Mouse (Mus musculus) forebrain, embryonic 14.5 days (tissue): ENCODE data around the gene Slc1a3. TPM values are rescaled to one million over a fixed set of nuclear protein-coding genes. Genes with fewer than 3 reads are reported as not detected.

Experiments
- ATAC-seq: fragments of 200-750 bp; cut with Nextera tagmentation; 2 replicates; pipeline ENCODE4 v1.8.0; 2017; ENCODE audit warnings: mild to moderate bottlenecking, moderate library complexity
- DNase-seq: peaks from one replicate; pipeline ENCODE4 v3.0.0-alpha.2; 2015; ENCODE audit warnings: low spot score
- H3K27ac ChIP-seq: fragments of 300-500 bp; sonication (generic); 2 replicates; pipeline ENCODE4 v1.5.1; 2014; ENCODE audit warnings: low read depth, mild to moderate bottlenecking, control low read depth, low read length, moderate library complexity
- H3K27me3 ChIP-seq: fragments of 300-500 bp; sonication (generic); replicated peaks from 2 replicates; pipeline ENCODE4 v1.6.1; 2014; ENCODE audit warnings: low read length, control low read depth, mixed read lengths; ENCODE audit not compliant: control insufficient read depth, insufficient read depth
- H3K36me3 ChIP-seq: fragments of 300-500 bp; sonication (generic); 2 replicates; pipeline ENCODE4 v1.6.1; 2014; ENCODE audit warnings: low read length, control low read depth; ENCODE audit not compliant: control insufficient read depth, insufficient read depth
- H3K4me1 ChIP-seq: fragments of 300-500 bp; sonication (generic); 2 replicates; pipeline ENCODE4 v1.6.1; 2014; ENCODE audit warnings: antibody characterized with exemption, low read length, control low read depth; ENCODE audit not compliant: control insufficient read depth, insufficient read depth
- H3K4me2 ChIP-seq: fragments of 300-500 bp; sonication (generic); 2 replicates; pipeline ENCODE4 v1.6.1; 2014; ENCODE audit warnings: mild to moderate bottlenecking, control low read depth, low read length
- H3K4me3 ChIP-seq: fragments of 300-500 bp; sonication (generic); 2 replicates; pipeline ENCODE4 v1.5.1; 2014; ENCODE audit warnings: low read depth, low read length, control low read depth
- H3K9ac ChIP-seq: fragments of 300-500 bp; sonication (generic); 2 replicates; pipeline ENCODE4 v1.6.1; 2014; ENCODE audit warnings: mild to moderate bottlenecking, low read length, control low read depth, moderate library complexity
- H3K9me3 ChIP-seq: fragments of 300-500 bp; sonication (generic); replicated peaks from 2 replicates; pipeline ENCODE4 v1.6.1; 2016; ENCODE audit warnings: low read length, control low read depth, mixed read lengths; ENCODE audit not compliant: control insufficient read depth
- WGBS: fragments of 180-500 bp; shearing (Covaris S2); extraction: QIAGEN DNeasy Blood & Tissue Kit; methylation state at CpG from one replicate; pipeline ENCODE4 v1.1.7; 2014; 5-methylcytosine and 5-hydroxymethylcytosine counted together
- polyA plus RNA-seq: library from polyadenylated mRNA; unstranded; fragments of >200 nt; fragmentation: Nextera tagmentation; extraction: Ambion mirVana; gene quantifications from 2 replicates; pipeline ENCODE4 v1.2.1, GENCODE M21; 2014

Slc1a3 gene
- polyA plus RNA-seq, 1 experiment from 2014 or later: 102 TPM

DNA sequence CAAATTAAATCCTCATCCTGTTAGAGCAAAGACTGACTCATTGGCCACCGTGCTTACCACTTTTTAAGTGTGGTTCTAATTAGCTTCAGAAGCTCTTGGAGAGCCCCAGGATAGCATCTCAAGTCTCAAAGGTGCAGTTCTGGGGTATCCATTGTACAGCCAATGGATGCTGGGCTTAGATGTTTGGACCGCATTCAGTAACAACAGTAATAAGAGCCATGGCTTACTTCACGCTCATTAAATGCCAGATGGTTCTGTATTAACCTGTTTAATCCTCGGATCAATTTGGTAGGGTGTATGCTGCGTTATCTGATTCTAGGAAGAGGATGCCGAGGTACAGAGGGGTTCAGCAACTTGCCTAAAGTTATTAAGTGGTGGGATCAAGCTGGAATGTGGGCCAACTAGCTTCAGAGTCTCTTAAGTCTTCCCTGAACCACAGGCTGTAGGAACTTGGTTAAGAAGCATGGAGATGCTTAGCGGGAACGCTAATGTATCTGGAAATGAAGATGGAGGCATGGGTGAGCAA lies 114.1 kb downstream of the Slc1a3 start:
- Histone ChIP-seq H3K4me2 (no peak overlapping the region), H3K9ac (no peak overlapping the region), H3K4me1 (no peaks in the 10 kb centered on the region), H3K4me3 (no peak overlapping the region), H3K27me3 (no peaks in the 10 kb centered on the region), H3K36me3 (no peaks in the 10 kb centered on the region), H3K27ac (no peak overlapping the region), H3K9me3 (no peaks in the 10 kb centered on the region)
- no peak for ATAC-seq
- DNase-seq: no peak
- 80% methylated on average over 8 of the region's 8 CpGs for WGBS

DNA sequence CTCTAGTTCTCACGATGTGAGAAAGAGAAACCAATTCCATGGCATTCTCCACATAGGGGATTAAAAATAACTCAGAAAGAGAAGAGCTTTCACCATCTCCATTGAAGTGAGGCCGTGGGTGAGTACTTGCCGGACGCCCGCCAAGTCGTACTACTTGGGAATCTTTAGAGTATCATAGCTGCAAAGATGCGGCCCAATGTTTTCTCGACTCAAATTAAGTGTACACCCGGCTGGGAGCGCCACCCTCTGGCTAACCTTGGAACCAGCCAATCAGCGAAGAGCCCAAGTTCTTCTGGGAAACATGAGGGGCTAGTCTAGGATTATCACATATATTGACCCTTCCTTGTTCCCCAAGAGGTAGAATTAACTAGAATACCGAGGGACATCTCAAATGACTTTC lies 115.3 kb downstream of the Slc1a3 start:
- Histone ChIP-seq H3K4me2 (no peak overlapping the region), H3K9me3 (no peaks in the 10 kb centered on the region), H3K4me3 (no peak overlapping the region), H3K36me3 (no peaks in the 10 kb centered on the region), H3K27ac (no peak overlapping the region), H3K4me1 (no peaks in the 10 kb centered on the region), H3K9ac (no peak overlapping the region), H3K27me3 (no peaks in the 10 kb centered on the region)
- DNase-seq (no peak), ATAC-seq (no peak)
- 87% methylated on average over 12 of the region's 12 CpGs for WGBS

DNA sequence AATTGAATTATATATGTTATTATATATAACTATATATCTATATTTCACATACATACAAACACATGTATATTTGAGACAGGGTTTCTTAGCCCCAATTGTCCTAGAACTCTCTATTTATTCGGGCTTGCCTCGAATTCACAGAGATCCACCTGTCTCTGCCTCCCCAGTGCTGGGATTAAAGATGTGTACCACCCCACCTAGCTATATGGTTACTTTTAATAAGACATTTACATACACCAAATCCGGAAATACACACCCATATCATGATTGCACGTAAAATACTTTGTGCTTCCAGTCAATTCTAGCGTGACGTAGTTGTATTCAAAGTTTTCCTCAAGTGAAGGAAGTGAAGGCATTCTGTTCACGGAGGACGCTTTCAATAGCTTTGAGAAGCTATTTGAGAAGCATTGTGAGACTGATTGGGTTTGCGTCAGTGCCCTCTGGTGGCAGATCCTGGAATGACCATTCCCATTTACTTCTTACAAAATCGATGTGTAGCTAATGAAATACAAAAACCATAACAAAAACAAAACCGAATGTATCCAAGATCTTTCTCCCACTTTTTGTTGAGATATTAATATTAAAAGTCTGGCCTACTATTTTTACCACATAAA lies 121.0 kb downstream of the Slc1a3 start:
- Histone ChIP-seq H3K36me3 (no peaks in the 10 kb centered on the region), H3K27me3 (no peaks in the 10 kb centered on the region), H3K4me2 (no peak overlapping the region), H3K4me3 (no peak overlapping the region), H3K9me3 (no peaks in the 10 kb centered on the region), H3K4me1 (no peaks in the 10 kb centered on the region), H3K27ac (no peak overlapping the region), H3K9ac (no peak overlapping the region)
- DNase-seq (peak; percentile 89), ATAC-seq (peak; percentile 72)
- WGBS: 21% methylated on average over 11 of the region's 11 CpGs

- ATAC-seq (no peak), DNase-seq (no peak)
- H3K4me1 ChIP-seq: no peaks in the 10 kb centered on the region
- H3K27me3 ChIP-seq: no peaks in the 10 kb centered on the region
- H3K36me3 ChIP-seq: no peaks in the 10 kb centered on the region
- no peak overlapping the region for H3K4me3 ChIP-seq
- H3K27ac ChIP-seq: no peak overlapping the region
- no peaks in the 10 kb centered on the region for H3K9me3 ChIP-seq
- no peak overlapping the region for H3K9ac ChIP-seq
- H3K4me2 ChIP-seq: no peak overlapping the region
- 92% methylated on average over 5 of the region's 5 CpGs for WGBS
Measured at GRCm38 (mm10) chr15:8588065-8588464, 122.5 kb downstream of the Slc1a3 start.

DNA sequence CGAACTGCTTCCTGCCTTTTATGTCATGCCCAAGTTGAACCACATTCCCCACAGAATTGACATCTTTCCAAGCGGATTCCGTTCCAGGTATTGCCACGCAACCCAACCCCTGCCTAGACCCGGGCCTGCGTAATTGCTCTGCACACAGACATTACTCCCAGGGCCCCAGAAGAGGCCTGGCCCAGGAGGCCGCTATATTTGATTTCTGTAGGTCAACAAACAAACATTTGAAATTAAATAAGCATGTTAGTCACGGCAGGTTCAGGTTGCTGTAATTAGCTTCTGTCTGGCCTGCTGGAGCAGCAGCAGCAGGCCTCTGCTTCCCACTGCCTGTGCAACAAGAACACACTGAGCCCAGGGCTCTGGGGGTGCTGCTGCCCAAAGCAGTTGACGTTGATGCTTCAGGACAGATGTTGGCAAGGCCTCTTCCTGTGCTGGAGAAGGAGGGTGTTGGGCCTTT lies 123.7 kb downstream of the Slc1a3 start:
- no peak for DNase-seq
- Histone ChIP-seq H3K4me2 (no peak overlapping the region), H3K9ac (no peak overlapping the region)

More for the DNA sequence above, 123.7 kb downstream of the Slc1a3 start:
- Histone ChIP-seq H3K4me3 (no peak overlapping the region), H3K4me1 (no peaks in the 10 kb centered on the region), H3K27ac (no peak overlapping the region), H3K36me3 (no peaks in the 10 kb centered on the region), H3K9me3 (no peaks in the 10 kb centered on the region), H3K27me3 (no peaks in the 10 kb centered on the region)
- no peak for ATAC-seq
- 77% methylated on average over 9 of the region's 9 CpGs for WGBS

Other genes with a start within 250 kb of the Slc1a3 start
- gene Gm2310, start 190.8 kb downstream of the Slc1a3 start, polyA plus RNA-seq: not detected in 2 replicates